Mouse (Mus musculus) hindbrain, embryonic 11.5 days (tissue): ENCODE measurements around the gene Fam243. TPM values are rescaled to one million over a fixed set of nuclear protein-coding genes. Genes with fewer than 3 reads are reported as not detected.

ENCODE experiments used
- ATAC-seq: fragments of 200-750 bp; cut with Nextera tagmentation; 2 replicates; pipeline ENCODE4 v1.8.0; 2017; ENCODE audit warnings: mild to moderate bottlenecking, moderate TSS enrichment, moderate library complexity; ENCODE audit not compliant: low FRiP score
- DNase-seq: peaks from one replicate; pipeline ENCODE4 v3.0.0-alpha.2; 2015; ENCODE audit warnings: low spot score
- H3K27ac ChIP-seq: fragments of 300-500 bp; sonication (generic); 2 replicates; pipeline ENCODE4 v1.5.1; 2014; ENCODE audit warnings: mild to moderate bottlenecking, low read depth, low read length
- H3K27me3 ChIP-seq: fragments of 300-500 bp; sonication (generic); 2 replicates; pipeline ENCODE4 v1.6.1; 2014; ENCODE audit warnings: mild to moderate bottlenecking, low read length, moderate library complexity, mixed read lengths; ENCODE audit not compliant: control insufficient read depth, insufficient read depth
- H3K36me3 ChIP-seq: fragments of 300-500 bp; sonication (generic); 2 replicates; pipeline ENCODE4 v1.6.1; 2014; ENCODE audit warnings: mild to moderate bottlenecking, low read length, moderate library complexity, mixed read lengths; ENCODE audit not compliant: control insufficient read depth, insufficient read depth
- H3K4me1 ChIP-seq: fragments of 300-500 bp; sonication (generic); replicated peaks from 2 replicates; pipeline ENCODE4 v1.6.1; 2014; ENCODE audit warnings: low read length, mixed read lengths; ENCODE audit not compliant: control insufficient read depth, insufficient read depth
- H3K4me2 ChIP-seq: fragments of 300-500 bp; sonication (generic); replicated peaks from 2 replicates; pipeline ENCODE4 v1.6.1; 2014; ENCODE audit warnings: mild to moderate bottlenecking, low read depth, low read length
- H3K4me3 ChIP-seq: fragments of 300-500 bp; sonication (generic); 2 replicates; pipeline ENCODE4 v1.5.1; 2014; ENCODE audit warnings: low read depth, low read length
- H3K9ac ChIP-seq: fragments of 300-500 bp; sonication (generic); 2 replicates; pipeline ENCODE4 v1.6.1; 2014; ENCODE audit warnings: low read depth, low read length
- H3K9me3 ChIP-seq: fragments of 300-500 bp; sonication (generic); 2 replicates; pipeline ENCODE4 v1.6.1; 2016; ENCODE audit warnings: low read length; ENCODE audit not compliant: control insufficient read depth
- WGBS: fragments of 180-500 bp; shearing (Covaris S2); extraction: QIAGEN DNeasy Blood & Tissue Kit; methylation state at CpG from one replicate; pipeline ENCODE4 v1.1.7; 2014; 5-methylcytosine and 5-hydroxymethylcytosine counted together
- polyA plus RNA-seq: library from polyadenylated mRNA; unstranded; fragments of >200 nt; fragmentation: Nextera tagmentation; extraction: Ambion mirVana; gene quantifications from 2 replicates; pipeline ENCODE4 v1.2.1, GENCODE M21; 2014

The Fam243 gene
- polyA plus RNA-seq, 1 experiment from 2014 or later: not detected

GRCm38 (mm10) chr16:92274516-92274915, 46.7 kb downstream of the Fam243 start:
- Histone ChIP-seq H3K27me3 (no peaks in the 10 kb centered on the region), H3K9me3 (no peaks in the 10 kb centered on the region), H3K36me3 (no peaks in the 10 kb centered on the region), H3K4me2 (no peak overlapping the region), H3K27ac (no peak overlapping the region), H3K4me3 (no peak overlapping the region), H3K4me1 (no peaks in the 10 kb centered on the region), H3K9ac (no peak overlapping the region)
- ATAC-seq: no peak
- 83% methylated on average over 5 of the region's 5 CpGs for WGBS
- no peak for DNase-seq

Other genes with a start within 250 kb of the Fam243 start
- 14.7 and 23.1 TPM in 2 replicates for gene Kcne2, start 29.1 kb downstream of the Fam243 start, polyA plus RNA-seq
- gene Smim11, start 20.2 kb downstream of the Fam243 start, polyA plus RNA-seq: 112 and 121 TPM in 2 replicates
- gene Kcne1, start 38.0 kb upstream of the Fam243 start, polyA plus RNA-seq: 0.32 and 0.66 TPM in 2 replicates
- 39.3 and 45.3 TPM in 2 replicates for gene Rcan1, start 149.4 kb upstream of the Fam243 start, polyA plus RNA-seq
- 3.4 and 4.8 TPM in 2 replicates for gene Clic6, start 164.3 kb upstream of the Fam243 start, polyA plus RNA-seq